Mouse (Mus musculus) bone marrow, adult 2 months (tissue): Measurements from ENCODE around the gene Lyzl6.

ENCODE experiments used
- CTCF ChIP-seq: fragments of 200-500 bp; IDR thresholded peaks from 2 replicates; pipeline ENCODE4 v1.5.1; 2011; ENCODE audit warnings: low read length, control low read depth; ENCODE audit not compliant: control insufficient read depth, insufficient read depth
- POLR2A ChIP-seq: fragments of 200-500 bp; IDR thresholded peaks from 2 replicates; pipeline ENCODE4 v1.6.1; 2011; ENCODE audit warnings: low read depth, mild to moderate bottlenecking, control low read depth, low read length, borderline replicate concordance; ENCODE audit not compliant: control insufficient read depth

DNA sequence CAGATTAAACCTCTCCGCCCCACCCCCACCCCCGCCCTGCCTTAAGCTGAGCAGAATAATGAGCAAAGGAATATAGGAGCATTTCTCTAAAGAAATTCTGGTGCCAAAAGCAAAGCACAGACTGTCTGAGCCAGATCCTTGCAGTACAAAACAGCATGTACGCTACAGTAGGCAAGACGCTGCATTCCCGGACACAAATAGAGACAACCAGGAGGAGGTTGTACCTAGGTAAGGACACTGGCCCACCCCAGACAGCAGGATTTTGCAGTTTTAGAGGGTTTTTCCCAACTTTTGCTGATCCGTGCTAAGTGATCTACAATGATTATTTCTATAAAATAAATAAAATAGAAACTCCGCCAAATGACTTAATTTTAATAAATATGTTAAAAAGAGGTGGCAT, 10.0 kb upstream of the Lyzl6 start:
- no peak for TF ChIP-seq POLR2A
- TF ChIP-seq CTCF = no peak
